Comparison of ENCODE assay signal across 10 mouse cellular contexts in genomic region chr6:126009083-126009482, GRCm38 (mm10).
DNase-seq lines count a peak whose midpoint lies in the region; ATAC-seq and TF ChIP-seq lines count a peak whose summit lies in the region.
"Had no signal": no experiment of that assay in that cellular context is flagged by ENCODE, and none has a peak within 500 bp of the region (broad histone marks: within the 10 kb centered on the region; RNA-seq: fewer than 3 reads in every experiment).

No protein-coding gene starts in this region.

- no peak overlapping the region for H3K4me3 ChIP-seq in intestine, embryonic 15.5 days (replicated peaks)
- H3K4me3 ChIP-seq in intestine, postnatal 0 days (ENCODE audit: low read depth, low read length), result no peak overlapping the region
- H3K4me3 ChIP-seq in embryonic facial prominence, embryonic 11.5 days (ENCODE audit: low read depth, low read length), result no peak overlapping the region
- H3K4me3 ChIP-seq in kidney, adult 2 months (ENCODE audit: insufficient read depth, low read depth, low read length), result no peak overlapping the region
- H3K4me3 ChIP-seq in limb, embryonic 15.5 days, result no peak overlapping the region

- peaks cover 10% of the 10 kb centered on the region; the same call in 1 of the 2 replicates for H3K4me1 ChIP-seq in intestine, embryonic 15.5 days (replicated peaks)
- no peaks in the 10 kb centered on the region for H3K4me1 ChIP-seq in intestine, postnatal 0 days (replicated peaks; ENCODE audit: control insufficient read depth, insufficient read depth, low read length)
- peaks cover 3% of the 10 kb centered on the region; the same call in 1 of the 2 replicates for H3K4me1 ChIP-seq in embryonic facial prominence, embryonic 11.5 days (ENCODE audit: control insufficient read depth, insufficient read depth, low read length)
- no peaks in the 10 kb centered on the region for H3K4me1 ChIP-seq in kidney, adult 2 months (ENCODE audit: control insufficient read depth, insufficient read depth, low read length)
- peaks cover 13% of the 10 kb centered on the region; the same call in 1 of the 2 replicates for H3K4me1 ChIP-seq in limb, embryonic 15.5 days

- no peaks in the 10 kb centered on the region for H3K27me3 ChIP-seq in intestine, embryonic 15.5 days (replicated peaks)
- H3K27me3 ChIP-seq in intestine, postnatal 0 days (replicated peaks; ENCODE audit: control insufficient read depth, insufficient read depth, low read length), result no peaks in the 10 kb centered on the region
- H3K27me3 ChIP-seq in embryonic facial prominence, embryonic 11.5 days (ENCODE audit: control insufficient read depth, insufficient read depth, low read length), result no peaks in the 10 kb centered on the region
- no peaks in the 10 kb centered on the region for H3K27me3 ChIP-seq in kidney, adult 2 months (replicated peaks; ENCODE audit: control insufficient read depth, insufficient read depth, low read length)
- no peaks in the 10 kb centered on the region for H3K27me3 ChIP-seq in limb, embryonic 15.5 days

- peak; percentile 57 for DNase-seq in embryonic facial prominence, embryonic 11.5 days (ENCODE audit: low spot score)
- DNase-seq in kidney, adult 2 months, result peak; percentile 47
- no peak for DNase-seq in adrenal gland, postnatal 10 days
- no peak for DNase-seq in natural killer cell, adult 2 months (ENCODE audit: low spot score in 2 of 2)
- DNase-seq in urinary bladder, postnatal 36 days (ENCODE audit: low spot score in 2 of 2), result no peak
- DNase-seq: forebrain, postnatal 0 days had no signal

- no peak overlapping the region for H3K4me2 ChIP-seq in intestine, embryonic 15.5 days (replicated peaks)
- H3K4me2 ChIP-seq in intestine, postnatal 0 days (replicated peaks; ENCODE audit: low read depth), result no peak overlapping the region
- no peak overlapping the region for H3K4me2 ChIP-seq in embryonic facial prominence, embryonic 11.5 days (ENCODE audit: low read depth, low read length)
- no peak overlapping the region for H3K4me2 ChIP-seq in limb, embryonic 15.5 days

- 23% methylated on average over 3 of the region's 3 CpGs for WGBS in intestine, embryonic 15.5 days
- 27% methylated on average over 3 of the region's 3 CpGs for WGBS in intestine, postnatal 0 days
- 14% methylated on average over 3 of the region's 3 CpGs for WGBS in embryonic facial prominence, embryonic 11.5 days
- 10% methylated on average over 3 of the region's 3 CpGs for WGBS in kidney, adult 2 months
- 6% methylated on average over 3 of the region's 3 CpGs for WGBS in limb, embryonic 15.5 days

- H3K27ac ChIP-seq in intestine, embryonic 15.5 days, result peak overlapping the region; percentile 22; the same call in 1 of the 2 replicates
- H3K27ac ChIP-seq in intestine, postnatal 0 days (ENCODE audit: low read depth, low read length), result no peak overlapping the region
- H3K27ac ChIP-seq in embryonic facial prominence, embryonic 11.5 days (replicated peaks; ENCODE audit: low read depth, low read length), result no peak overlapping the region
- peak overlapping the region; percentile 27; the same call in 1 of the 2 replicates for H3K27ac ChIP-seq in kidney, adult 2 months (ENCODE audit: insufficient read depth, low read depth, low read length)
- 0 out of 2 replicates have a peak overlapping the region, but pooled peaks have one; percentile 18 for H3K27ac ChIP-seq in limb, embryonic 15.5 days

- ATAC-seq in intestine, embryonic 15.5 days, result no peak
- no peak for ATAC-seq in intestine, postnatal 0 days
- no peak for ATAC-seq in embryonic facial prominence, embryonic 11.5 days (replicated peaks; ENCODE audit: insufficient number of reproducible peaks, low FRiP score, low TSS enrichment, low read depth)
- ATAC-seq in limb, embryonic 15.5 days (ENCODE audit: insufficient number of reproducible peaks, low FRiP score, low TSS enrichment, low read depth), result no peak
- ATAC-seq: forebrain, postnatal 0 days; intestine, embryonic 16.5 days had no signal

- no peaks in the 10 kb centered on the region for H3K36me3 ChIP-seq in intestine, embryonic 15.5 days
- no peaks in the 10 kb centered on the region for H3K36me3 ChIP-seq in intestine, postnatal 0 days (ENCODE audit: control insufficient read depth, insufficient read depth)
- H3K36me3 ChIP-seq in embryonic facial prominence, embryonic 11.5 days (replicated peaks; ENCODE audit: control insufficient read depth, insufficient read depth, low read depth, low read length), result no peaks in the 10 kb centered on the region
- H3K36me3 ChIP-seq in kidney, adult 2 months (ENCODE audit: control insufficient read depth, insufficient read depth, low read length), result no peaks in the 10 kb centered on the region
- H3K36me3 ChIP-seq in limb, embryonic 15.5 days, result no peaks in the 10 kb centered on the region

- H3K9ac ChIP-seq in intestine, embryonic 15.5 days, result no peak overlapping the region
- H3K9ac ChIP-seq in intestine, postnatal 0 days (ENCODE audit: low read depth, low read length), result no peak overlapping the region
- H3K9ac ChIP-seq in embryonic facial prominence, embryonic 11.5 days (replicated peaks; ENCODE audit: low read length), result no peak overlapping the region
- no peak overlapping the region for H3K9ac ChIP-seq in limb, embryonic 15.5 days
- H3K9ac ChIP-seq: forebrain, postnatal 0 days had no signal

- no peak for TF ChIP-seq CTCF in intestine, postnatal 0 days (IDR thresholded peaks at IDR 0.05; ENCODE audit: low read depth)
- TF ChIP-seq CTCF in kidney, adult 2 months (conservative IDR thresholded peaks at IDR 0.05; ENCODE audit: insufficient read depth, insufficient read length, low read depth, low read length), result no peak

- no peak for TF ChIP-seq POLR2A in kidney, adult 2 months (IDR thresholded peaks at IDR 0.05; ENCODE audit: low read depth, low read length)

- H3K9me3 ChIP-seq in intestine, embryonic 15.5 days, result no peaks in the 10 kb centered on the region
- no peaks in the 10 kb centered on the region for H3K9me3 ChIP-seq in intestine, postnatal 0 days (ENCODE audit: control insufficient read depth)
- no peaks in the 10 kb centered on the region for H3K9me3 ChIP-seq in embryonic facial prominence, embryonic 11.5 days (replicated peaks; ENCODE audit: control insufficient read depth, low read length)
- no peaks in the 10 kb centered on the region for H3K9me3 ChIP-seq in limb, embryonic 15.5 days

Comparison
In these comparisons a context has a peak if more than half of its experiments do, and no peak if none do; other contexts are left out.
1. H3K27ac ChIP-seq: peak in intestine, embryonic 15.5 days (single experiment), kidney, adult 2 months (single experiment) and limb, embryonic 15.5 days (single experiment); none in intestine, postnatal 0 days (single experiment) and embryonic facial prominence, embryonic 11.5 days (single experiment).
2. DNase-seq: peak in embryonic facial prominence, embryonic 11.5 days (single experiment) and kidney, adult 2 months (single experiment); none in adrenal gland, postnatal 10 days (single experiment), natural killer cell, adult 2 months (0 of 2) and urinary bladder, postnatal 36 days (0 of 2).